Mouse (Mus musculus): ENCODE measurements around the gene Olfr1093.

DNA sequence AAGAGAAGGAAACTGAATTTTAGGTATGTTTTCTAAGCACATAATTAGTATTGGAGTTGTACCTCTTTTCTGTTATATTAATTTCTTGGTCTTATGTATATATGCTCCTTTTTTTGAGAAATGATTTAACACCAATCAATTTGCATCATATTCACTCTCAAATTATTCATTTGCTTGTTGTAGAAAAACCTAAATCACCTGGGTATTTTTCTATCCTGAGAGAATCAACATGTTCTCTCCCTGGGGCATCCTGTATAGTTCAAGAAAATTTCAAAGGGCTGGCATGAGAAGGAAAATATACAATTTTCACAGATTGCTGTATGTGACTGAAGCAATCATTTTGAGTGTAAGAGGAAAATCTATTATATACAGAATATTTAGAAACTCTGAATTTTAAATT is 42.1 kb downstream of the Olfr1093 start, which contains the start of gene Olfr1094:
- no peak for TF ChIP-seq CTCF (IDR thresholded peaks at IDR 0.05; ENCODE audit: control insufficient read depth, insufficient read depth, insufficient replicate concordance, low read depth, low read length)
- TF ChIP-seq POLR2A (IDR thresholded peaks at IDR 0.05; ENCODE audit: control insufficient read depth, low read depth, low read length), result no peak

Measured in testis, adult 2 months (tissue).